Comparison of ENCODE assay signal across 20 mouse cellular contexts in genomic region chr6:144523479-144523878, GRCm38 (mm10).
DNase-seq lines count a peak whose midpoint lies in the region; ATAC-seq and TF ChIP-seq lines count a peak whose summit lies in the region.
"Had no signal": no experiment of that assay in that cellular context is flagged by ENCODE, and none has a peak within 500 bp of the region (broad histone marks: within the 10 kb centered on the region; RNA-seq: fewer than 3 reads in every experiment).

No protein-coding gene starts in this region.

- no peak for TF ChIP-seq CTCF in midbrain, postnatal 0 days (IDR thresholded peaks at IDR 0.05)

- no peaks in the 10 kb centered on the region for H3K9me3 ChIP-seq in forebrain, embryonic 12.5 days
- H3K9me3 ChIP-seq in forebrain, embryonic 10.5 days: no peaks in the 10 kb centered on the region
- no peaks in the 10 kb centered on the region for H3K9me3 ChIP-seq in midbrain, embryonic 12.5 days
- no peaks in the 10 kb centered on the region for H3K9me3 ChIP-seq in midbrain, postnatal 0 days (ENCODE audit: low read length)
- H3K9me3 ChIP-seq in forebrain, embryonic 16.5 days (ENCODE audit: control insufficient read depth, low read length): no peaks in the 10 kb centered on the region
- H3K9me3 ChIP-seq: embryonic facial prominence, embryonic 13.5 days; limb, embryonic 13.5 days; liver, embryonic 13.5 days had no signal

- H3K4me3 ChIP-seq in forebrain, embryonic 12.5 days (replicated peaks): no peak overlapping the region
- H3K4me3 ChIP-seq in forebrain, embryonic 10.5 days: no peak overlapping the region
- H3K4me3 ChIP-seq in midbrain, embryonic 12.5 days: no peak overlapping the region
- H3K4me3 ChIP-seq in midbrain, postnatal 0 days (ENCODE audit: low read depth, low read length): no peak overlapping the region
- H3K4me3 ChIP-seq in forebrain, embryonic 16.5 days (replicated peaks; ENCODE audit: low read length): no peak overlapping the region
- H3K4me3 ChIP-seq: embryonic facial prominence, embryonic 13.5 days; limb, embryonic 13.5 days; liver, embryonic 13.5 days had no signal

- no peak overlapping the region for H3K4me2 ChIP-seq in forebrain, embryonic 12.5 days
- H3K4me2 ChIP-seq in midbrain, embryonic 12.5 days (replicated peaks): no peak overlapping the region; the same call in 1 of the 2 replicates
- no peak overlapping the region for H3K4me2 ChIP-seq in midbrain, postnatal 0 days (ENCODE audit: low read depth, low read length, poor library complexity, severe bottlenecking)
- 0 out of 2 replicates have a peak overlapping the region, but pooled peaks have one; percentile 7 for H3K4me2 ChIP-seq in forebrain, embryonic 16.5 days (ENCODE audit: low read length)
- H3K4me2 ChIP-seq: embryonic facial prominence, embryonic 13.5 days; limb, embryonic 13.5 days; liver, embryonic 13.5 days; lung, embryonic 14.5 days had no signal

- no peaks in the 10 kb centered on the region for H3K27me3 ChIP-seq in forebrain, embryonic 12.5 days
- no peaks in the 10 kb centered on the region for H3K27me3 ChIP-seq in forebrain, embryonic 10.5 days (ENCODE audit: poor library complexity, severe bottlenecking)
- H3K27me3 ChIP-seq in midbrain, embryonic 12.5 days: no peaks in the 10 kb centered on the region
- no peaks in the 10 kb centered on the region for H3K27me3 ChIP-seq in midbrain, postnatal 0 days (ENCODE audit: insufficient read depth, low read length)
- H3K27me3 ChIP-seq in forebrain, embryonic 16.5 days (replicated peaks; ENCODE audit: control insufficient read depth, insufficient read depth, low read length): no peaks in the 10 kb centered on the region
- H3K27me3 ChIP-seq: embryonic facial prominence, embryonic 13.5 days; limb, embryonic 13.5 days; liver, embryonic 13.5 days had no signal

- no peak for DNase-seq in forebrain, embryonic 10.5 days (ENCODE audit: extremely low spot score, low spot score)
- DNase-seq in midbrain, postnatal 0 days (ENCODE audit: low spot score): no peak
- DNase-seq in retina, embryonic 14.5 days (ENCODE audit: low spot score): peak; percentile 11
- DNase-seq in natural killer cell, adult 2 months (ENCODE audit: low spot score in 2 of 2): no peak
- no peak for DNase-seq in adrenal gland, adult 18-20 months (ENCODE audit: low spot score in 2 of 2)
- DNase-seq: cerebellum, adult 9-10 months; gastrocnemius, postnatal 36 days; kidney, adult 11 months; liver, embryonic 13.5 days; lung, embryonic 14.5 days; lung, postnatal 36 days; right cerebral cortex, postnatal 4 days; thymus, adult 2 months had no signal

- 0 out of 2 replicates have a peak, but pooled peaks have one; percentile 44 for ATAC-seq in forebrain, embryonic 12.5 days (ENCODE audit: low FRiP score)
- ATAC-seq in midbrain, embryonic 12.5 days (ENCODE audit: low FRiP score, low read depth): peak; percentile 54; the same call in 1 of the 2 replicates
- ATAC-seq in midbrain, postnatal 0 days (ENCODE audit: low FRiP score): no peak
- peak; percentile 71 for ATAC-seq in forebrain, embryonic 16.5 days
- ATAC-seq: hindbrain, embryonic 16.5 days had no signal

- H3K27ac ChIP-seq in forebrain, embryonic 12.5 days: no peak overlapping the region
- H3K27ac ChIP-seq in forebrain, embryonic 10.5 days: no peak overlapping the region
- H3K27ac ChIP-seq in midbrain, embryonic 12.5 days (replicated peaks): no peak overlapping the region
- H3K27ac ChIP-seq in midbrain, postnatal 0 days (ENCODE audit: low read depth, low read length): no peak overlapping the region
- H3K27ac ChIP-seq in forebrain, embryonic 16.5 days (ENCODE audit: low read length): peak overlapping the region; percentile 27; the same call in 1 of the 2 replicates
- H3K27ac ChIP-seq: embryonic facial prominence, embryonic 13.5 days; limb, embryonic 13.5 days; liver, embryonic 13.5 days had no signal

- H3K9ac ChIP-seq in forebrain, embryonic 12.5 days: no peak overlapping the region
- H3K9ac ChIP-seq in midbrain, embryonic 12.5 days (replicated peaks): no peak overlapping the region
- no peak overlapping the region for H3K9ac ChIP-seq in midbrain, postnatal 0 days (replicated peaks; ENCODE audit: low read length, poor library complexity, severe bottlenecking)
- no peak overlapping the region for H3K9ac ChIP-seq in forebrain, embryonic 16.5 days (replicated peaks; ENCODE audit: low read depth, low read length)
- H3K9ac ChIP-seq: embryonic facial prominence, embryonic 13.5 days; limb, embryonic 13.5 days; liver, embryonic 13.5 days; lung, embryonic 14.5 days had no signal

- peaks cover 9% of the 10 kb centered on the region for H3K4me1 ChIP-seq in forebrain, embryonic 12.5 days
- H3K4me1 ChIP-seq in forebrain, embryonic 10.5 days: peaks cover 4% of the 10 kb centered on the region; the same call in 1 of the 2 replicates
- 0 out of 2 replicates have a peak, but pooled peaks cover 5% of the 10 kb centered on the region for H3K4me1 ChIP-seq in midbrain, embryonic 12.5 days
- no peaks in the 10 kb centered on the region for H3K4me1 ChIP-seq in midbrain, postnatal 0 days (ENCODE audit: insufficient read depth, low read length)
- peaks cover 5% of the 10 kb centered on the region for H3K4me1 ChIP-seq in forebrain, embryonic 16.5 days (replicated peaks; ENCODE audit: control insufficient read depth, insufficient read depth, low read length)
- H3K4me1 ChIP-seq: limb, embryonic 13.5 days; liver, embryonic 13.5 days had no signal

- 75% methylated on average over 11 of the region's 11 CpGs for WGBS in forebrain, embryonic 12.5 days
- WGBS in forebrain, embryonic 10.5 days: 83% methylated on average over 11 of the region's 11 CpGs
- 67% methylated on average over 11 of the region's 11 CpGs for WGBS in midbrain, embryonic 12.5 days
- 53% methylated on average over 11 of the region's 11 CpGs for WGBS in midbrain, postnatal 0 days
- 46% methylated on average over 11 of the region's 11 CpGs for WGBS in forebrain, embryonic 16.5 days

- H3K36me3 ChIP-seq in forebrain, embryonic 12.5 days (replicated peaks): no peaks in the 10 kb centered on the region
- H3K36me3 ChIP-seq in forebrain, embryonic 10.5 days (replicated peaks): no peaks in the 10 kb centered on the region
- no peaks in the 10 kb centered on the region for H3K36me3 ChIP-seq in midbrain, embryonic 12.5 days
- H3K36me3 ChIP-seq in midbrain, postnatal 0 days (ENCODE audit: insufficient read depth, low read length): no peaks in the 10 kb centered on the region
- no peaks in the 10 kb centered on the region for H3K36me3 ChIP-seq in forebrain, embryonic 16.5 days (ENCODE audit: control insufficient read depth, insufficient read depth)
- H3K36me3 ChIP-seq: embryonic facial prominence, embryonic 13.5 days; G1E; limb, embryonic 13.5 days; liver, embryonic 13.5 days had no signal
